Mouse (Mus musculus): Measurements from ENCODE around the gene Hist1h2ak.
"Not testable (repeated sequence)": the region's sequence is repeated elsewhere in the genome, so short reads cannot be mapped to it uniquely, and the experiment has no call there.

The Hist1h2ak gene

GRCm38 (mm10) chr13:21721107-21721756 lies 32.4 kb downstream of the Hist1h2ak start:
- not testable (repeated sequence) for DNase-seq (ENCODE audit: low spot score)

GRCm38 (mm10) chr13:21718381-21719080 lies 35.1 kb downstream of the Hist1h2ak start:
- no peak for DNase-seq (ENCODE audit: low spot score)

GRCm38 (mm10) chr13:21717397-21718357 lies 36.0 kb downstream of the Hist1h2ak start, which contains the start of gene Hist1h3h:
Gene Hist1h3h (plus strand): TSS chr13:21717659.
- DNase-seq (ENCODE audit: low spot score) = peak; percentile 85

GRCm38 (mm10) chr13:21716540-21717391 lies 36.9 kb downstream of the Hist1h2ak start:
- not testable (repeated sequence) for DNase-seq (ENCODE audit: low spot score)

- DNase-seq (ENCODE audit: low spot score) = peak; percentile 92
Observed at GRCm38 (mm10) chr13:21715864-21716539, 37.6 kb downstream of the Hist1h2ak start, which contains the start of the genes Hist1h2bl and Hist1h2ai. Gene Hist1h2bl (minus strand): TSS chr13:21716143. Gene Hist1h2ai (plus strand): TSS chr13:21716422.

- DNase-seq (ENCODE audit: low spot score) = no peak
Observed at GRCm38 (mm10) chr13:21715131-21715863, 38.3 kb downstream of the Hist1h2ak start.

- DNase-seq (ENCODE audit: low spot score) = no peak
Observed at GRCm38 (mm10) chr13:21714725-21715124, 38.9 kb downstream of the Hist1h2ak start.

- no peak for DNase-seq (ENCODE audit: low spot score)
Observed at GRCm38 (mm10) chr13:21711698-21712097, 41.9 kb downstream of the Hist1h2ak start.

- no peak for DNase-seq (ENCODE audit: low spot score)
Observed at GRCm38 (mm10) chr13:21710821-21711525, 42.7 kb downstream of the Hist1h2ak start.

- DNase-seq (ENCODE audit: low spot score) = peak; percentile 85
Observed at GRCm38 (mm10) chr13:21710031-21710711, 43.5 kb downstream of the Hist1h2ak start.

- DNase-seq (ENCODE audit: low spot score) = no peak
Observed at GRCm38 (mm10) chr13:21706669-21707068, 47.0 kb downstream of the Hist1h2ak start.

All from left cerebral cortex, adult 11 months (tissue).